Mouse (Mus musculus) cerebellum, adult 2 months (tissue): ENCODE data around the gene Ttc12. TPM values are rescaled to one million over a fixed set of nuclear protein-coding genes. Genes with fewer than 3 reads are reported as not detected.

Source experiments
- DNase-seq, 2 experiments: peaks; one replicate each; pipeline ENCODE4 v3.0.0; 2021
- H3K27ac ChIP-seq: fragments of 200-500 bp; 2 replicates; pipeline ENCODE4 v1.5.1; 2012; ENCODE audit warnings: low read length, control low read depth, inconsistent platforms; ENCODE audit not compliant: insufficient read depth
- H3K27me3 ChIP-seq: fragments of 200-500 bp; 2 replicates; pipeline ENCODE4 v1.6.1; 2012; ENCODE audit warnings: inconsistent platforms, mild to moderate bottlenecking, low read length, moderate library complexity; ENCODE audit not compliant: control insufficient read depth, insufficient read depth
- H3K4me1 ChIP-seq: fragments of 200-500 bp; 2 replicates; pipeline ENCODE4 v1.6.1; 2011; ENCODE audit warnings: low read length; ENCODE audit not compliant: control insufficient read depth, insufficient read depth
- H3K4me3 ChIP-seq: fragments of 200-500 bp; replicated peaks from 2 replicates; pipeline ENCODE3; 2011; ENCODE audit warnings: mild to moderate bottlenecking, low read depth, low read length, control low read depth; ENCODE audit not compliant: insufficient read depth
- CTCF ChIP-seq: fragments of 200-500 bp; IDR thresholded peaks from 2 replicates; pipeline ENCODE4 v1.5.1; 2011; ENCODE audit warnings: low read depth, mild to moderate bottlenecking, control low read depth, low read length, moderate library complexity, borderline replicate concordance; ENCODE audit not compliant: insufficient read depth
- POLR2A ChIP-seq: fragments of 200-500 bp; IDR thresholded peaks from 2 replicates; pipeline ENCODE4 v1.6.1; 2011; ENCODE audit warnings: low read length, control low read depth, borderline replicate concordance; ENCODE audit not compliant: insufficient read depth
- WGBS: fragments of 180-500 bp; shearing (Covaris S2); methylation state at CpG from one replicate; pipeline ENCODE4 v1.1.7; 2018; 5-methylcytosine and 5-hydroxymethylcytosine counted together
- polyA plus RNA-seq: library from polyadenylated mRNA; depleted of rRNA; stranded (reverse); fragments of >200 nt; gene quantifications from 2 replicates; pipeline ENCODE4 v1.2.3, GENCODE M21; 2012; rRNA removed

Gene Ttc12
- 3.3 and 3.5 TPM in 2 replicates for polyA plus RNA-seq

- DNase-seq: peak; percentile 60 to 61
- no peak within 1 kb of the TSS for H3K27ac ChIP-seq
- peak within 1 kb of the TSS; percentile 63 for H3K4me3 ChIP-seq
- under 1% methylated on average over 18 of the region's 18 CpGs for WGBS
- no peak for TF ChIP-seq POLR2A
- no peak for TF ChIP-seq CTCF
- no peaks in the 10 kb centered on the region for H3K4me1 ChIP-seq
- no peaks in the 10 kb centered on the region for H3K27me3 ChIP-seq
Observed at GRCm38 (mm10) chr9:49485892-49486311, at the start of gene Ttc12. TSS of gene Ttc12 (minus strand) at chr9:49486225.

GRCm38 (mm10) chr9:49534958-49535357, 48.9 kb upstream of the Ttc12 start:
- H3K4me3 ChIP-seq: no peak overlapping the region
- no peak overlapping the region for H3K27ac ChIP-seq
- 55% methylated on average over 4 of the region's 4 CpGs for WGBS
- no peaks in the 10 kb centered on the region for H3K4me1 ChIP-seq
- TF ChIP-seq POLR2A: no peak
- no peak for TF ChIP-seq CTCF
- H3K27me3 ChIP-seq: no peaks in the 10 kb centered on the region
- DNase-seq: no peak

GRCm38 (mm10) chr9:49533912-49534491, 48.0 kb upstream of the Ttc12 start:
- 48% methylated on average over 8 of the region's 8 CpGs for WGBS
- DNase-seq: no peak
- no peak overlapping the region for H3K4me3 ChIP-seq
- no peaks in the 10 kb centered on the region for H3K27me3 ChIP-seq
- no peak for TF ChIP-seq POLR2A
- TF ChIP-seq CTCF: no peak
- no peaks in the 10 kb centered on the region for H3K4me1 ChIP-seq
- H3K27ac ChIP-seq: no peak overlapping the region

GRCm38 (mm10) chr9:49533455-49533854, 47.4 kb upstream of the Ttc12 start:
- DNase-seq: no peak
- Histone ChIP-seq H3K27me3 (no peaks in the 10 kb centered on the region), H3K27ac (no peak overlapping the region), H3K4me1 (no peaks in the 10 kb centered on the region), H3K4me3 (no peak overlapping the region)
- TF ChIP-seq POLR2A: no peak
- TF ChIP-seq CTCF: no peak
- WGBS: 76% methylated on average over 7 of the region's 7 CpGs

DNA sequence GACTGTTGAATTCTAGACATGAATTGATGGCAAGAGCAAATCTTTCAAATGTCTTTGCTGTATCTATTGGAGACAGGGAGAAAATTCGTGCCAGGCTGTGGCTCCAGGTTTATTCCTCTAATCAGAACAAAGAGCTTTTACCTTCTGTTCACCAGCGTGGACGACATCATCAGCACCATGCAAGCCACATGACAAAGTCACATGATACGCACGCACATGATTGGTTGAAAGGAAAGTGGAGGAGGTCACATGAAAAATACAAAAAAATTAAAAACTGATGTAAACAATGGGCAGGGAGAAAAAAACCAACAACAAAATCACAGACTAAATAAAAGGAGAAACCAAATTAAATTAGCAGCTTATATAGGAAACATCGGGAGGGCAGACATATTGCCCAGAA, 45.8 kb upstream of the Ttc12 start:
- DNase-seq: no peak
- TF ChIP-seq CTCF (no peak), POLR2A (no peak)
- Histone ChIP-seq H3K4me1 (no peaks in the 10 kb centered on the region), H3K27ac (no peak overlapping the region), H3K27me3 (no peaks in the 10 kb centered on the region), H3K4me3 (no peak overlapping the region)
- 77% methylated on average over 6 of the region's 6 CpGs for WGBS

DNA sequence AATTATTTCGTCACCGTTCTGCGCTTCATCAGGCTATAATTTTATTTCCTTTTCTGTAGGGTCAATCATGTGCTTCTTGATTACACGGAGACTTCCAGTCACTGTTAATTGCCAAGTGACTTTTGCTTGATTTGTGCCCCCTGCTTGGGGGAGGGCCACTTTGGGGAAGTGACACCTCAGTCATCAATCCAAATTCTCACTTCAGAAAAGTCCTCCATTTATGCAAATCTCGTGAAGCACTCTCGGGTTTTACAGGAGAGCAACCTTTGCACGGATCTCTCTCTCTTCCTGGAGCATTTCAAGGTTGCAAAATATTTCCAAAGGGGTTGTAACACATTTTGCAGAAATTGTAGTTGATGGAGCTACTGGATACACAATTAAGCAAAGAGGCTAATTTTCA, 45.2 kb upstream of the Ttc12 start:
- WGBS: 46% methylated on average over 7 of the region's 7 CpGs

DNA sequence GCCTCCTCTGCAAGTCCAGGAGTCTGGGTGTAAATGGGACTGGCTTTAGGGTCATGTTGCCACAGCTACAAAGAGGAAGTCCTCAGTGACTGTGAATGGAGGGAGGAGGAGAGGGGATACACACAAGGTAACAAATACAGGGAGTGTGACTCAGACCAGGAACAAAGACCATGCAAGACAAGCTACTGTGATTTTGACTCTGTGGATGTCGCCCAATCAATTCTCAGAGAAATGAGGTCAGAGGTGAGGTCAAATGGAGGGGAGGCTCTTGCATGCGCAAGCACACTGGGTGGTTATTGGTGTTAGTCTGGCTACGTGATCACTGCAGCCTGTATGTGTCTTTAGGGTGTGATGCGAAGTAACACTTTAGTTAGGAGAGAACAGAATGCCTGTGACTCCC, 44.7 kb upstream of the Ttc12 start:
- Histone ChIP-seq H3K27ac (no peak overlapping the region), H3K27me3 (no peaks in the 10 kb centered on the region), H3K4me3 (no peak overlapping the region), H3K4me1 (no peaks in the 10 kb centered on the region)
- no peak for TF ChIP-seq CTCF
- no peak for TF ChIP-seq POLR2A
- DNase-seq: no peak
- 71% methylated on average over 4 of the region's 4 CpGs for WGBS

More for the DNA sequence above, 45.2 kb upstream of the Ttc12 start:
- Histone ChIP-seq H3K4me1 (no peaks in the 10 kb centered on the region), H3K27ac (no peak overlapping the region), H3K27me3 (no peaks in the 10 kb centered on the region), H3K4me3 (no peak overlapping the region)
- DNase-seq: no peak
- TF ChIP-seq CTCF (no peak), POLR2A (no peak)

GRCm38 (mm10) chr9:49529366-49529959, 43.4 kb upstream of the Ttc12 start:
- H3K4me1 ChIP-seq: no peaks in the 10 kb centered on the region
- DNase-seq: no peak
- H3K27ac ChIP-seq: no peak overlapping the region
- TF ChIP-seq POLR2A (no peak), CTCF (no peak)
- H3K27me3 ChIP-seq: no peaks in the 10 kb centered on the region
- no peak overlapping the region for H3K4me3 ChIP-seq
- 80% methylated on average over 8 of the region's 8 CpGs for WGBS
